Mouse (Mus musculus): ENCODE results near the gene Crxos. TPM values are rescaled to one million over a fixed set of nuclear protein-coding genes. Genes with fewer than 3 reads are reported as not detected.

Gene Crxos
- polyA plus RNA-seq, 1 experiment from 2014 or later = not detected

DNA sequence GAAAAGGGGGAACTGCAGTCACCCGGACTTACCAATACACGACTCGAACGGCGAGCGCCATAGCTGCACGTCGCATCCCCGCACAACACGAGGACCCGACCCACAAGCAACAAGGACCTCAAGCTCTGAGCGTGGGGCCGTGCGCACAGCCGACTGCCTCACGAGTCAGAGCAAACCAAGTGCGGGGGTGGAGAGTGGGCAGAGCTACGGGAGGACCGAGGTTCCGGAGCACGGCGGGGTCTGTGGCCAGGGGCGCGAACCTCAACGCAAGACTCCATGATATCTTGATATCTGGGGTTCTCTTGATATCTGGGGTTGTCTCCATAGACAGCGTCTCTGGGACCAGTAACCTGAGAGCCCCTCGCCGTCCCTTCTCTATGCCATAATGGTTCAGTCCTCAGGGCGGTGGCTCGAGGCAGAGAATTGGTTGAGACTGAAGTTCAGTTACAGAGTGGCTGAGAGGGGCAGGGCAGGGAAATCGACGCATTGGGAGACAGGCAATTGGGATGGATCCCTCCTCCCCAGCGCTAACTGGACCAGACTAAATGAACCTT is 39.9 kb downstream of the Crxos start, which contains the start of gene Selenow:
Selenow (minus strand) TSS at position 183 of the 554 bp plus-strand sequence.
- WGBS = under 1% methylated on average over 33 of the region's 33 CpGs
- Histone ChIP-seq H3K27ac (replicated peaks) (peak within 1 kb of the TSS; percentile 95), H3K4me3 (replicated peaks) (peak within 1 kb of the TSS; percentile 76), H3K9ac (replicated peaks) (peak within 1 kb of the TSS; percentile 87), H3K4me1 (peaks cover 27% of the 10 kb centered on the region), H3K36me3 (peaks cover 24% of the 10 kb centered on the region), H3K27me3 (replicated peaks) (no peaks in the 10 kb centered on the region), H3K4me2 (peak within 1 kb of the TSS; percentile 88), H3K9me3 (replicated peaks) (no peaks in the 10 kb centered on the region)
- ATAC-seq (ENCODE audit: low FRiP score) = peak; percentile 96

GRCm38 (mm10) chr7:15929910-15930309 is 47.5 kb downstream of the Crxos start:
- Histone ChIP-seq H3K9ac (replicated peaks) (no peak overlapping the region), H3K4me3 (replicated peaks) (no peak overlapping the region), H3K4me2 (no peak overlapping the region), H3K27me3 (replicated peaks) (no peaks in the 10 kb centered on the region), H3K4me1 (no peaks in the 10 kb centered on the region), H3K9me3 (replicated peaks) (no peaks in the 10 kb centered on the region), H3K27ac (replicated peaks) (no peak overlapping the region), H3K36me3 (no peaks in the 10 kb centered on the region)
- no peak; the same call in 1 of the 2 replicates for ATAC-seq (ENCODE audit: low FRiP score)
- 40% methylated on average over 4 of the region's 4 CpGs for WGBS

GRCm38 (mm10) chr7:15930543-15930942 is 48.1 kb downstream of the Crxos start:
- Histone ChIP-seq H3K4me1 (no peaks in the 10 kb centered on the region), H3K4me2 (no peak overlapping the region), H3K9me3 (replicated peaks) (no peaks in the 10 kb centered on the region), H3K36me3 (0 out of 2 replicates have a peak, but pooled peaks cover 3% of the 10 kb centered on the region), H3K4me3 (replicated peaks) (no peak overlapping the region), H3K27me3 (replicated peaks) (no peaks in the 10 kb centered on the region), H3K9ac (replicated peaks) (no peak overlapping the region), H3K27ac (replicated peaks) (no peak overlapping the region)
- no peak for ATAC-seq (ENCODE audit: low FRiP score)
- WGBS = 67% methylated on average over 2 of the region's 2 CpGs

DNA sequence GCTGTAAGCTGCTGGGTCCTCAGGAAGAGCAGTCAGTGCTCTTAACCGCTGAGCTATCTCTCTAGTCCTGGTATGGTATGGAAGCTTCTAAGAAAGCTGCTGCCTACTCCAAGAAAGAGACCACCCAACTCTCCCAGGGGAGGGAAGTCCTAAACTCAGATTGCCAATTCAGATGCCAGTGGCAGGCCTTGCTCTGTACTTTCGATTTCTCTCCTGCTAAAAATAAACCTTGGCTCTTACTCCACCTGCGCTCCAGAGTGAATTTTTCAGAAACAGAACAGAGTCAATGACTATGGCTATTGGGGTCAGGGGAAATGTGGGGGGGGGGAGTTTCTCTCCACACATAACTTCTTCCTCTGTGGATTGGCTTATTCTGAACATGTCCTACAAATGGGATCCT is 49.2 kb downstream of the Crxos start:
- no peak overlapping the region for H3K4me2 ChIP-seq
- peaks cover 13% of the 10 kb centered on the region for H3K36me3 ChIP-seq
- H3K9me3 ChIP-seq (replicated peaks) = no peaks in the 10 kb centered on the region
- H3K4me3 ChIP-seq (replicated peaks) = no peak overlapping the region
- no peak overlapping the region for H3K9ac ChIP-seq (replicated peaks)
- WGBS = 82% methylated on average over 3 of the region's 3 CpGs
- H3K27me3 ChIP-seq (replicated peaks) = no peaks in the 10 kb centered on the region
- H3K27ac ChIP-seq (replicated peaks) = no peak overlapping the region
- ATAC-seq (ENCODE audit: low FRiP score) = no peak
- no peaks in the 10 kb centered on the region for H3K4me1 ChIP-seq

- Histone ChIP-seq H3K27me3 (replicated peaks) (no peaks in the 10 kb centered on the region), H3K4me3 (replicated peaks) (no peak overlapping the region), H3K4me1 (no peaks in the 10 kb centered on the region), H3K9me3 (replicated peaks) (no peaks in the 10 kb centered on the region), H3K27ac (replicated peaks) (no peak overlapping the region), H3K4me2 (no peak overlapping the region), H3K36me3 (peaks cover 34% of the 10 kb centered on the region), H3K9ac (replicated peaks) (no peak overlapping the region)
- 60% methylated on average over 16 of the region's 16 CpGs for WGBS
- no peak for ATAC-seq (ENCODE audit: low FRiP score)
These were observed 51.3 kb downstream of the Crxos start for GRCm38 (mm10) chr7:15933437-15934359.

GRCm38 (mm10) chr7:15937491-15937890 is 55.1 kb downstream of the Crxos start:
- Histone ChIP-seq H3K4me2 (no peak overlapping the region), H3K9ac (replicated peaks) (no peak overlapping the region), H3K4me3 (replicated peaks) (no peak overlapping the region), H3K27ac (replicated peaks) (no peak overlapping the region), H3K27me3 (replicated peaks) (no peaks in the 10 kb centered on the region), H3K4me1 (no peaks in the 10 kb centered on the region), H3K36me3 (peaks cover 70% of the 10 kb centered on the region), H3K9me3 (replicated peaks) (no peaks in the 10 kb centered on the region)
- WGBS = 91% methylated on average over 5 of the region's 5 CpGs
- ATAC-seq (ENCODE audit: low FRiP score) = no peak

- peaks cover 81% of the 10 kb centered on the region for H3K36me3 ChIP-seq
- peaks cover 3% of the 10 kb centered on the region for H3K4me1 ChIP-seq
- H3K27ac ChIP-seq (replicated peaks) = no peak overlapping the region
- no peak for ATAC-seq (ENCODE audit: low FRiP score)
- H3K9ac ChIP-seq (replicated peaks) = no peak overlapping the region
- no peaks in the 10 kb centered on the region for H3K9me3 ChIP-seq (replicated peaks)
- H3K27me3 ChIP-seq (replicated peaks) = no peaks in the 10 kb centered on the region
- 96% methylated on average over 3 of the region's 3 CpGs for WGBS
- no peak overlapping the region for H3K4me3 ChIP-seq (replicated peaks)
- no peak overlapping the region for H3K4me2 ChIP-seq
These were observed 56.2 kb downstream of the Crxos start for GRCm38 (mm10) chr7:15938621-15939020.

DNA sequence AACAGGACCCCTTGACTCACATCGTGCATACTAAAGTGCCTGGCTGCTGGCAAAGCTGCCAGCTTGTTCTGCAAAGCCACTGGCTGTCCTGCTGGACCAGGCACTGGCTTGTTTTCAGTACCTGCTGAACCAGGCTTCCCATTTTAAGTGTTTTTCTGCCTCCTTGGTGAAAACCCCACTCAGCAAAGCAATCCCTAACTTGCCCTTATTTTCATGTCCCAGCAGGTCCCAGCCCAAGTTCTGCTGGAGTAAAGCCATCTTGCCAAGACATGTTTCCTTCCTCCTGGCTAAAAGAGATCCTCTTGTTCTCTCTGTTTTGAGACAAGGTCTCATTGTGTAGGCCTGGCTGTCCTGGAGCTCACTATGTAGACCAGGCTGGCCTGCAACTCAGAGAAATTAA is 61.9 kb downstream of the Crxos start:
- H3K4me2 ChIP-seq = peak overlapping the region; percentile 85; the same call in 1 of the 2 replicates
- H3K27ac ChIP-seq (replicated peaks) = no peak overlapping the region
- no peaks in the 10 kb centered on the region for H3K9me3 ChIP-seq (replicated peaks)
- H3K4me3 ChIP-seq (replicated peaks) = no peak overlapping the region
- no peaks in the 10 kb centered on the region for H3K27me3 ChIP-seq (replicated peaks)
- peaks cover 33% of the 10 kb centered on the region for H3K4me1 ChIP-seq
- WGBS = 90% methylated on average over 1 of the region's 1 CpGs
- no peak overlapping the region for H3K9ac ChIP-seq (replicated peaks)
- ATAC-seq (ENCODE audit: low FRiP score) = no peak
- peaks cover 47% of the 10 kb centered on the region for H3K36me3 ChIP-seq

DNA sequence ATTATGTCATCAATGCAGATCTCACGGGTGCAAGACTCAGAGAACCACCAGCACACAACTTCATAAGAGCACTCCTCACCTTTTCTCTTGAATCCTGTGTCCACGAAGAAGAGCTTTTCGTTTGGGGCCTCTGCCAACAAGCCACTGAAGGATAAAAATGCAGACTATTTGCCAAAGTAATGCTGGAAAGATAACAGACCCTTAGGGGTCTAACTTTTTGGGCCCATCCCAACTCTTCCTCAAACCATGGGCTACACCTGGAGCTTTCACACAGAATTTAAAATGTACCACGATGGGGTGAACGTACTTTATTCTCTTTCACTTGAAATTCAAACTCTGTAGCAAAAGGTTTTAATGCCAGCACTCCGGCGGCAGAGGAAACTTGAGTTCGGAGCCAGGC is 62.8 kb downstream of the Crxos start:
- Histone ChIP-seq H3K9ac (replicated peaks) (peak overlapping the region; percentile 71), H3K9me3 (replicated peaks) (no peaks in the 10 kb centered on the region), H3K27ac (replicated peaks) (peak overlapping the region; percentile 98), H3K4me3 (replicated peaks) (peak overlapping the region; percentile 75), H3K36me3 (peaks cover 38% of the 10 kb centered on the region), H3K4me2 (peak overlapping the region; percentile 85), H3K27me3 (replicated peaks) (no peaks in the 10 kb centered on the region), H3K4me1 (peaks cover 33% of the 10 kb centered on the region)
- 8% methylated on average over 8 of the region's 8 CpGs for WGBS
- ATAC-seq (ENCODE audit: low FRiP score) = peak; percentile 2; the same call in 1 of the 2 replicates

GRCm38 (mm10) chr7:15945721-15946536 is 63.5 kb downstream of the Crxos start, which contains the start of gene Nop53:
Gene Nop53, minus strand, starts transcription at chr7:15946074.
- 1% methylated on average over 59 of the region's 59 CpGs for WGBS
- H3K4me1 ChIP-seq = peaks cover 33% of the 10 kb centered on the region
- ATAC-seq (ENCODE audit: low FRiP score) = peak; percentile 94

GRCm38 (mm10) chr7:15947653-15948260 is 65.3 kb downstream of the Crxos start:
- Histone ChIP-seq H3K4me3 (replicated peaks) (no peak overlapping the region), H3K4me2 (peak overlapping the region; percentile 44), H3K4me1 (peaks cover 33% of the 10 kb centered on the region), H3K36me3 (peaks cover 14% of the 10 kb centered on the region), H3K27me3 (replicated peaks) (no peaks in the 10 kb centered on the region), H3K9ac (replicated peaks) (no peak overlapping the region), H3K9me3 (replicated peaks) (no peaks in the 10 kb centered on the region), H3K27ac (replicated peaks) (no peak overlapping the region)
- ATAC-seq (ENCODE audit: low FRiP score) = no peak
- 60% methylated on average over 4 of the region's 4 CpGs for WGBS

More at GRCm38 (mm10) chr7:15945721-15946536, 63.5 kb downstream of the Crxos start, which contains the start of gene Nop53:
- peak within 1 kb of the TSS; percentile 75 for H3K4me3 ChIP-seq (replicated peaks)
- H3K4me2 ChIP-seq = peak within 1 kb of the TSS; percentile 85
- H3K9ac ChIP-seq (replicated peaks) = peak within 1 kb of the TSS; percentile 71
- H3K9me3 ChIP-seq (replicated peaks) = no peaks in the 10 kb centered on the region
- peak within 1 kb of the TSS; percentile 98 for H3K27ac ChIP-seq (replicated peaks)
- peaks cover 32% of the 10 kb centered on the region for H3K36me3 ChIP-seq
- no peaks in the 10 kb centered on the region for H3K27me3 ChIP-seq (replicated peaks)
